Mouse (Mus musculus) kidney, adult 9 months (tissue): ENCODE measurements around the gene Suds3.

Experiments used
- DNase-seq: peaks from one replicate; pipeline ENCODE4 v3.0.0; 2022

The Suds3 gene

GRCm38 (mm10) chr5:117135869-117136268 is 20.0 kb upstream of the Suds3 start:
- peak; percentile 47 for DNase-seq

GRCm38 (mm10) chr5:117134889-117135456 is 19.1 kb upstream of the Suds3 start:
- DNase-seq, result no peak

- DNase-seq, result no peak
Measured at GRCm38 (mm10) chr5:117134066-117134888, 18.4 kb upstream of the Suds3 start.

GRCm38 (mm10) chr5:117133446-117134065 is 17.6 kb upstream of the Suds3 start:
- DNase-seq, result no peak

GRCm38 (mm10) chr5:117130726-117131125 is 14.8 kb upstream of the Suds3 start:
- DNase-seq, result no peak

GRCm38 (mm10) chr5:117127051-117127450 is 11.1 kb upstream of the Suds3 start:
- DNase-seq, result no peak

- no peak for DNase-seq
Measured at GRCm38 (mm10) chr5:117125482-117126346, 9.8 kb upstream of the Suds3 start.

GRCm38 (mm10) chr5:117123840-117124239 is 7.9 kb upstream of the Suds3 start:
- no peak for DNase-seq

GRCm38 (mm10) chr5:117123102-117123501 is 7.2 kb upstream of the Suds3 start:
- no peak for DNase-seq

- peak; percentile 52 for DNase-seq
Measured at GRCm38 (mm10) chr5:117121657-117122056, 5.7 kb upstream of the Suds3 start.

- DNase-seq, result no peak
Measured at GRCm38 (mm10) chr5:117120489-117121466, 4.9 kb upstream of the Suds3 start.

GRCm38 (mm10) chr5:117119777-117120488 is 4.0 kb upstream of the Suds3 start, which contains the start of gene Taok3:
Taok3 (plus strand) TSS chr5:117120129.
- DNase-seq, result peak; percentile 99

GRCm38 (mm10) chr5:117118850-117119249 is 2.9 kb upstream of the Suds3 start:
- peak; percentile 92 for DNase-seq

GRCm38 (mm10) chr5:117118220-117118619 is 2.3 kb upstream of the Suds3 start:
- no peak for DNase-seq

- DNase-seq, result no peak
Measured at GRCm38 (mm10) chr5:117117716-117118115, 1.8 kb upstream of the Suds3 start.

- DNase-seq, result no peak
Measured at GRCm38 (mm10) chr5:117117241-117117640, 1.3 kb upstream of the Suds3 start.

GRCm38 (mm10) chr5:117116660-117117059 is 747 bp upstream of the Suds3 start:
- peak; percentile 38 for DNase-seq

- peak; percentile 57 for DNase-seq
Measured at GRCm38 (mm10) chr5:117115193-117115767, 633 bp downstream of the Suds3 start.

GRCm38 (mm10) chr5:117114581-117115192 is 1.2 kb downstream of the Suds3 start:
- peak; percentile 60 for DNase-seq

GRCm38 (mm10) chr5:117113330-117113729 is 2.6 kb downstream of the Suds3 start:
- no peak for DNase-seq
